Mouse (Mus musculus) limb, embryonic 11.5 days (tissue): ENCODE results near the gene Armh3. TPM values are rescaled to one million over a fixed set of nuclear protein-coding genes. Genes with fewer than 3 reads are reported as not detected.
"Not testable (repeated sequence)": the region's sequence is repeated elsewhere in the genome, so short reads cannot be mapped to it uniquely, and the experiment has no call there.

ENCODE experiments used
- ATAC-seq: fragments of 200-750 bp; cut with Nextera tagmentation; 2 replicates; pipeline ENCODE4 v1.8.0; 2017; ENCODE audit warnings: low read depth; ENCODE audit not compliant: insufficient number of reproducible peaks, low FRiP score, low TSS enrichment
- DNase-seq: peaks from one replicate; pipeline ENCODE4 v3.0.0-alpha.2; 2015; ENCODE audit warnings: low spot score
- H3K27ac ChIP-seq: fragments of 300-500 bp; sonication (generic); replicated peaks from 2 replicates; pipeline ENCODE4 v1.5.1; 2014; ENCODE audit warnings: low read depth, mild to moderate bottlenecking, low read length
- H3K27me3 ChIP-seq: fragments of 300-500 bp; sonication (generic); 2 replicates; pipeline ENCODE4 v1.6.1; 2014; ENCODE audit warnings: mild to moderate bottlenecking, low read length, mixed read lengths; ENCODE audit not compliant: control insufficient read depth, insufficient read depth
- H3K36me3 ChIP-seq: fragments of 300-500 bp; sonication (generic); 2 replicates; pipeline ENCODE4 v1.6.1; 2014; ENCODE audit warnings: mild to moderate bottlenecking, low read length, moderate library complexity, mixed read lengths; ENCODE audit not compliant: control insufficient read depth, insufficient read depth
- H3K4me1 ChIP-seq: fragments of 300-500 bp; sonication (generic); 2 replicates; pipeline ENCODE4 v1.6.1; 2014; ENCODE audit warnings: low read length, mixed read lengths; ENCODE audit not compliant: control insufficient read depth, insufficient read depth
- H3K4me2 ChIP-seq: fragments of 300-500 bp; sonication (generic); 2 replicates; pipeline ENCODE4 v1.6.1; 2014; ENCODE audit warnings: low read depth, mild to moderate bottlenecking, moderate library complexity; ENCODE audit not compliant: severe bottlenecking
- H3K4me3 ChIP-seq: fragments of 300-500 bp; sonication (generic); 2 replicates; pipeline ENCODE4 v1.5.1; 2014; ENCODE audit warnings: low read depth, low read length
- H3K9ac ChIP-seq: fragments of 300-500 bp; sonication (generic); 2 replicates; pipeline ENCODE4 v1.6.1; 2014; ENCODE audit warnings: mild to moderate bottlenecking, low read length
- H3K9me3 ChIP-seq: fragments of 300-500 bp; sonication (generic); 2 replicates; pipeline ENCODE4 v1.6.1; 2016; ENCODE audit warnings: low read length; ENCODE audit not compliant: control insufficient read depth
- WGBS: fragments of 180-500 bp; shearing (Covaris S2); extraction: QIAGEN DNeasy Blood & Tissue Kit; methylation state at CpG from one replicate; pipeline ENCODE4 v1.1.7; 2014; 5-methylcytosine and 5-hydroxymethylcytosine counted together
- polyA plus RNA-seq: library from polyadenylated mRNA; unstranded; fragments of >200 nt; fragmentation: Nextera tagmentation; extraction: Ambion mirVana; gene quantifications from 2 replicates; pipeline ENCODE4 v1.2.1, GENCODE M21; 2014

The Armh3 gene
- polyA plus RNA-seq, 1 experiment from 2014 or later, result 15.0 TPM

DNA sequence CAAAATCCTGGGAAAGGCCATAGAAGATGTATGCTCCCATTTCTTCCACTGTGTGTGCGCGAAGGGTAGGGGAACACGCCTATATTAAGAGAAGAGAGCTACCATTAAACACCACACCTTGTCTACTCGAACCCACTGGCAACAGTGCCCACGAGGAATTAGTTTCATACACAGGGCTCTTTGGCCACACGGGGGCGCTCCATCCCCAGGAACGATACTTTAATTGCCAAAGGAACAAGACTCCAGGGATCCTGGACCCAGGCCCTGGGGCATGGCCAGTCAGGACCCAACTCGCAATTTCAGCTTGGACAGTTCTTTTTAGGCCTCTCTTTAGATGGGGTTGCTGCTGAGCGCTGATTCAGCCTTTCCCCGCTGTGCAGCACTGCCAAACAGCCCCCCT is 185.0 kb downstream of the Armh3 start:
- peak; percentile 86 for DNase-seq
- Histone ChIP-seq H3K4me3 (no peak overlapping the region), H3K9me3 (no peaks in the 10 kb centered on the region), H3K9ac (no peak overlapping the region), H3K27ac (no peak overlapping the region), H3K36me3 (peaks cover 2% of the 10 kb centered on the region; the same call in 1 of the 2 replicates), H3K4me2 (no peak overlapping the region), H3K4me1 (peaks cover 31% of the 10 kb centered on the region), H3K27me3 (peaks cover 3% of the 10 kb centered on the region)
- 9% methylated on average over 11 of the region's 11 CpGs for WGBS
- 0 out of 2 replicates have a peak, but pooled peaks have one; percentile 37 for ATAC-seq

- Histone ChIP-seq H3K4me2 (peak overlapping the region; percentile 35; the same call in 1 of the 2 replicates), H3K36me3 (peaks cover 2% of the 10 kb centered on the region; the same call in 1 of the 2 replicates), H3K27ac (no peak overlapping the region), H3K27me3 (peaks cover 3% of the 10 kb centered on the region), H3K4me3 (no peak overlapping the region), H3K9ac (no peak overlapping the region), H3K9me3 (no peaks in the 10 kb centered on the region), H3K4me1 (peaks cover 31% of the 10 kb centered on the region)
- DNase-seq (no peak), ATAC-seq (no peak)
- WGBS, result 17% methylated on average over 8 of the region's 8 CpGs
Observed at GRCm38 (mm10) chr19:45812673-45813252, 185.5 kb downstream of the Armh3 start.

- ATAC-seq, result no peak
Observed at GRCm38 (mm10) chr19:45812115-45812514, 186.2 kb downstream of the Armh3 start.

DNA sequence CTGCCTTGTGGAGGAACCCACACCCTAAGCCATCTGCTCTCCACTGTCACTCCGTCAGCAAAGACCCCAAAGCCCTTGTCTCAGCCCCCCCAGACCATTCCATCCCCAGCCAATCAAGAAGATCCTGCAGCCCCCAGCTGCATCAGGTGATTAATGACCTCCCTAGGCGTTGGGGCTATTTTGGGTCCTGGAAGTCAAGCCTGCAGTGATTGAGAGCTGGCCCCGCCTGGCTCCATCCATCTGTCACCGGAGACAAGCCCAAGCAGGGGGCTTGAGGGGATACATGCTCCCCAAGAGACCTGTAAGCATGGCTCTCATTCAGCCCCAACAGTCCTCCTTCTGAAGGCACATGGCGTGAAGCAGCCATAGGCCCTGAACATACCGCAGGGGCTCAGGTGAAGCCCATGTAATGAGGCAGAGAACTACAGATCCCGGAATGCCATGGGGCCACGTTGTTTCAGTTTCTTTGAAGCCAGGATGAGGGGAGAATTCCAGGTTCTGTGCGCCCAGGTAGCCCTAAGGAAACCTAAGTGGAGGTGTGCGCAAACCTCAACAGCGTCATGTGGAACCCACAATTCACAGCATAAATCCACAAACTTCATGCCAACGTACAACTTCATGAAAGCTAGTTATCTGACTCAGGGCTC is 187.1 kb downstream of the Armh3 start:
- Histone ChIP-seq H3K4me2 (no peak overlapping the region), H3K27me3 (peaks cover 3% of the 10 kb centered on the region), H3K9ac (no peak overlapping the region), H3K9me3 (no peaks in the 10 kb centered on the region), H3K4me1 (peaks cover 20% of the 10 kb centered on the region), H3K27ac (no peak overlapping the region), H3K4me3 (no peak overlapping the region), H3K36me3 (no peaks in the 10 kb centered on the region)
- 47% methylated on average over 12 of the region's 12 CpGs for WGBS
- ATAC-seq, result no peak
- DNase-seq, result no peak

More at GRCm38 (mm10) chr19:45812115-45812514, 186.2 kb downstream of the Armh3 start:
- no peak overlapping the region for H3K9ac ChIP-seq
- peaks cover 28% of the 10 kb centered on the region for H3K4me1 ChIP-seq
- peaks cover 2% of the 10 kb centered on the region; the same call in 1 of the 2 replicates for H3K36me3 ChIP-seq
- peaks cover 3% of the 10 kb centered on the region for H3K27me3 ChIP-seq
- peak; percentile 51 for DNase-seq
- 1% methylated on average over 16 of the region's 16 CpGs for WGBS
- H3K4me3 ChIP-seq, result 0 out of 2 replicates have a peak overlapping the region, but pooled peaks have one; percentile 3
- no peak overlapping the region for H3K27ac ChIP-seq
- peak overlapping the region; percentile 35 for H3K4me2 ChIP-seq
- H3K9me3 ChIP-seq, result no peaks in the 10 kb centered on the region

DNA sequence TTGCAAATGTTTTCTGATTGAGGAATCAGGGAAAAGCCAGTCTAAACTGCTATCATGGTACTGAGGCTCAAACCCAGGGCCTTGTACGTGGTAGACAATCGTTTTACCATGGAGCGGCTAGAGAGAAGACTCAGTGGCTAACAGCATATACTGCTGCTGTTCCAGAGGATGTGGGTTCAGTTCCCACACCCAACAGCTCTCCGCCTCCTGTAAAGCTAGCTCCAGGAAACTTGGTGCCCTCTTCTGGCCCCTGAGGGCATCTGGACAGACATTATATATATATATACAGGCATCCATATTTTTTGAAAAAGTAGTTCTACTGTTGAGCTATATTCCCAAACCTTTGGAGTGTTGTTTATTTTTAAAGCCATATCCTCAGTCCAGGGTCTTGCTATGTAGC is 190.6 kb downstream of the Armh3 start:
- H3K27ac ChIP-seq, result no peak overlapping the region
- ATAC-seq (no peak), DNase-seq (no peak)
- peaks cover 11% of the 10 kb centered on the region for H3K4me1 ChIP-seq
- no peak overlapping the region for H3K9ac ChIP-seq
- H3K27me3 ChIP-seq, result no peaks in the 10 kb centered on the region
- WGBS, result 94% methylated on average over 4 of the region's 4 CpGs
- no peaks in the 10 kb centered on the region for H3K36me3 ChIP-seq
- no peak overlapping the region for H3K4me3 ChIP-seq
- H3K4me2 ChIP-seq, result no peak overlapping the region
- no peaks in the 10 kb centered on the region for H3K9me3 ChIP-seq

- H3K4me1 ChIP-seq, H3K27ac ChIP-seq, H3K4me3 ChIP-seq, DNase-seq, H3K36me3 ChIP-seq, H3K9ac ChIP-seq, ATAC-seq, H3K4me2 ChIP-seq, H3K9me3 ChIP-seq, H3K27me3 ChIP-seq: not testable (repeated sequence)
- WGBS, result 93% methylated on average over 6 of the region's 6 CpGs
Observed at GRCm38 (mm10) chr19:45805817-45806216, 192.5 kb downstream of the Armh3 start.

DNA sequence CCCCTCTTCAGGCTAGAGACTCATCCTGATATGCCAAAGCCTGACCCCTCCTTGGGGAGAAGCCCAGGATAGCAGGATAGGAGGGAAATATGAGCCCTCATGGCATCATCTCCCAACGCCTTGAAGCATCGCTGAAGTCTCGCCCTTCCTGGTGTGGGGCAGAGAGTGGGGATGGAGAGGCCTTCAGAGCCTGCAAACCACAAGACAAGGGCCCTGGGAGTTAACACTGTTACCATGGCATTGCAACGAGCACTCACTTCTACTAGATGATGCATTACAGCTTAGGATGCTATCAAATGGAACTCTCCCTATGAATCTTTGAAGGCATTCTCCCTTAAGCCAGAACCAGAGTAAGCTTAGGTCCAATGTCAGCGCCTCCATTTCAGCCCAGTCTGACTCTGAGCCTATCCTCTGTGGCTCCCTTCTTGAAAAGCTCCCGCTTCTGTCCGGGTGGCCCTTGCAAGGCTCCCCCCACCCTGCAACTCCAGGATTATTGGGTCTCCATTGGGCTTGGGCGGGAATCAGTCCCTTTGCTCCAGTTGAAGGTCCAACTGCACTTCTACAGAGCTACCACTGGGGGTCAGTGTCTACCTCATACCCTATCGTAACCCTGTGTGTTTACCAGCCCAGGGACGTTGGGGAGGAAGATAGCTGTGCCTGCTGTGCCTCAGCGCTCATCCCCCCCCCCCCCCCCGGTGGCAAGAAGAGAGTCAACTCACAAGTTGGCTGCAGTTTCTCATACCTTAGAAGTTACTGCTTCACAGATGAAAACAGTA is 193.5 kb downstream of the Armh3 start:
- no peaks in the 10 kb centered on the region for H3K4me1 ChIP-seq
- DNase-seq (peak; percentile 43), ATAC-seq (no peak)
- H3K36me3 ChIP-seq, result no peaks in the 10 kb centered on the region
- H3K27me3 ChIP-seq, result no peaks in the 10 kb centered on the region
- no peak overlapping the region for H3K27ac ChIP-seq
- WGBS, result 24% methylated on average over 12 of the region's 12 CpGs
- no peak overlapping the region for H3K9ac ChIP-seq
- H3K4me2 ChIP-seq, result no peak overlapping the region
- no peak overlapping the region for H3K4me3 ChIP-seq
- no peaks in the 10 kb centered on the region for H3K9me3 ChIP-seq

GRCm38 (mm10) chr19:45803408-45803807 is 194.9 kb downstream of the Armh3 start:
- no peaks in the 10 kb centered on the region for H3K4me1 ChIP-seq
- no peaks in the 10 kb centered on the region for H3K36me3 ChIP-seq
- WGBS, result 24% methylated on average over 4 of the region's 4 CpGs
- no peak overlapping the region for H3K4me2 ChIP-seq
- no peak overlapping the region for H3K4me3 ChIP-seq
- ATAC-seq, result no peak
- H3K27me3 ChIP-seq, result no peaks in the 10 kb centered on the region
- no peak overlapping the region for H3K27ac ChIP-seq
- H3K9me3 ChIP-seq, result no peaks in the 10 kb centered on the region
- DNase-seq, result no peak
- no peak overlapping the region for H3K9ac ChIP-seq
